Mouse (Mus musculus) MEL (cell line): ENCODE results near the gene Efcab1.

Experiments used
- CHD2 ChIP-seq: IDR thresholded peaks from 2 replicates; pipeline ENCODE4 v1.6.1; 2011; ENCODE audit warnings: low read length, improper control_type of control experiment
- CTCF ChIP-seq, 3 experiments: IDR thresholded peaks in 2 of 3; conservative IDR thresholded peaks in 1 of 3; 2 replicates each; pipeline ENCODE4 v1.5.1; 2011 to 2012; ENCODE audit warnings: low read length in 3 of 3, low read depth in 2 of 3, mild to moderate bottlenecking in 2 of 3, improper control_type of control experiment in 1 of 3, inconsistent platforms in 1 of 3, mixed read lengths in 1 of 3, moderate library complexity in 1 of 3; ENCODE audit not compliant: control insufficient read depth in 1 of 3, insufficient read depth in 1 of 3, poor library complexity in 1 of 3, severe bottlenecking in 1 of 3
- ELF1 ChIP-seq: IDR thresholded peaks from 2 replicates; pipeline ENCODE4 v1.6.1; 2014; ENCODE audit warnings: low read depth, mild to moderate bottlenecking, inconsistent platforms, low read length, improper control_type of control experiment, moderate library complexity
- EP300 ChIP-seq, 2 experiments: IDR thresholded peaks; 2 replicates each; pipeline ENCODE4 v1.6.1; 2011; ENCODE audit warnings: improper control_type of control experiment in 2 of 2, low read length in 2 of 2, low read depth in 1 of 2, mild to moderate bottlenecking in 1 of 2
- KAT2A ChIP-seq: conservative IDR thresholded peaks from 2 replicates; pipeline ENCODE4 v1.6.1; 2012; ENCODE audit warnings: low read depth, low read length, improper control_type of control experiment, inconsistent platforms
- POLR2A ChIP-seq, 2 experiments: IDR thresholded peaks; 2 replicates each; pipeline ENCODE4 v1.6.1; 2011 to 2012; ENCODE audit warnings: low read length in 2 of 2, mild to moderate bottlenecking in 2 of 2, control low read depth in 1 of 2, improper control_type of control experiment in 1 of 2, low read depth in 1 of 2, moderate library complexity in 1 of 2; ENCODE audit not compliant: control insufficient read depth in 1 of 2, insufficient read depth in 1 of 2, poor library complexity in 1 of 2
- RAD21 ChIP-seq: IDR thresholded peaks from 2 replicates; pipeline ENCODE4 v1.6.1; 2011; ENCODE audit warnings: mild to moderate bottlenecking, low read depth, low read length, improper control_type of control experiment
- TAL1 ChIP-seq: IDR thresholded peaks from 2 replicates; pipeline ENCODE4 v1.6.1; 2012; ENCODE audit warnings: mild to moderate bottlenecking, inconsistent platforms, low read length, moderate library complexity, mixed read lengths
- TBP ChIP-seq: IDR thresholded peaks from 2 replicates; pipeline ENCODE4 v1.8.0; 2011; ENCODE audit warnings: low read depth, low read length, improper control_type of control experiment
- TCF12 ChIP-seq: IDR thresholded peaks from 2 replicates; pipeline ENCODE4 v1.6.1; 2014; ENCODE audit warnings: low read depth, mild to moderate bottlenecking, inconsistent platforms, low read length, improper control_type of control experiment, moderate library complexity
- ZC3H11A ChIP-seq: IDR thresholded peaks from 2 replicates; pipeline ENCODE4 v1.6.1; 2012; ENCODE audit warnings: low read depth, mild to moderate bottlenecking, inconsistent platforms, low read length, improper control_type of control experiment

GRCm38 (mm10) chr16:14939994-14940715 is 33.7 kb downstream of the Efcab1 start:
- TF ChIP-seq ZC3H11A, result no peak
- no peak for TF ChIP-seq TCF12
- no peak for TF ChIP-seq RAD21
- no peak for TF ChIP-seq CTCF (IDR thresholded peaks at IDR 0.05 in 2 of 3, conservative IDR thresholded peaks at IDR 0.05 in 1 of 3; ENCODE audit: control insufficient read depth in 1 of 3, insufficient read depth in 1 of 3, low read depth in 2 of 3, low read length in 3 of 3, poor library complexity in 1 of 3, severe bottlenecking in 1 of 3)
- TF ChIP-seq CHD2, result no peak
- TF ChIP-seq POLR2A (IDR thresholded peaks at IDR 0.05; ENCODE audit: control insufficient read depth in 1 of 2, insufficient read depth in 1 of 2, low read depth in 1 of 2, low read length in 2 of 2, poor library complexity in 1 of 2), result no peak
- no peak for TF ChIP-seq TAL1
- TF ChIP-seq EP300 (IDR thresholded peaks at IDR 0.05; ENCODE audit: low read depth in 1 of 2, low read length in 2 of 2), result no peak
- TF ChIP-seq ELF1, result no peak
- no peak for TF ChIP-seq TBP
- TF ChIP-seq KAT2A, result no peak
